Mouse (Mus musculus): ENCODE data around the gene Ubxn11. TPM values are rescaled to one million over a fixed set of nuclear protein-coding genes. Genes with fewer than 3 reads are reported as not detected.

The Ubxn11 gene
- polyA plus RNA-seq, 1 experiment from 2014 or later, result 2.1 TPM

- Histone ChIP-seq H3K27ac (replicated peaks) (peak overlapping the region; percentile 15; the same call in 1 of the 2 replicates), H3K4me2 (no peak overlapping the region), H3K36me3 (replicated peaks) (no peaks in the 10 kb centered on the region), H3K9ac (no peak overlapping the region), H3K9me3 (replicated peaks) (no peaks in the 10 kb centered on the region), H3K27me3 (no peaks in the 10 kb centered on the region), H3K4me1 (replicated peaks) (peaks cover 74% of the 10 kb centered on the region), H3K4me3 (replicated peaks) (no peak overlapping the region)
- 21% methylated on average over 3 of the region's 3 CpGs for WGBS (ENCODE audit: insufficient replicate concordance)
- no peak for ATAC-seq (ENCODE audit: insufficient read depth)
Observed at GRCm38 (mm10) chr4:134110653-134111052, 8.3 kb downstream of the Ubxn11 start.

GRCm38 (mm10) chr4:134112403-134112802 lies 10.0 kb downstream of the Ubxn11 start:
- Histone ChIP-seq H3K4me3 (replicated peaks) (no peak overlapping the region), H3K9ac (no peak overlapping the region), H3K4me1 (replicated peaks) (peaks cover 64% of the 10 kb centered on the region), H3K27ac (replicated peaks) (no peak overlapping the region), H3K9me3 (replicated peaks) (no peaks in the 10 kb centered on the region), H3K4me2 (no peak overlapping the region), H3K27me3 (no peaks in the 10 kb centered on the region), H3K36me3 (replicated peaks) (no peaks in the 10 kb centered on the region)
- 66% methylated on average over 6 of the region's 6 CpGs for WGBS (ENCODE audit: insufficient replicate concordance)
- ATAC-seq (ENCODE audit: insufficient read depth), result no peak

- Histone ChIP-seq H3K9me3 (replicated peaks) (no peaks in the 10 kb centered on the region), H3K4me1 (replicated peaks) (peaks cover 63% of the 10 kb centered on the region), H3K4me3 (replicated peaks) (no peak overlapping the region), H3K9ac (no peak overlapping the region), H3K27me3 (no peaks in the 10 kb centered on the region), H3K4me2 (no peak overlapping the region), H3K36me3 (replicated peaks) (no peaks in the 10 kb centered on the region), H3K27ac (replicated peaks) (no peak overlapping the region)
- ATAC-seq (ENCODE audit: insufficient read depth), result no peak
- 43% methylated on average over 10 of the region's 10 CpGs for WGBS (ENCODE audit: insufficient replicate concordance)
Observed at GRCm38 (mm10) chr4:134113356-134113994, 11.1 kb downstream of the Ubxn11 start.

- H3K4me1 ChIP-seq (replicated peaks), result peaks cover 66% of the 10 kb centered on the region
- 83% methylated on average over 4 of the region's 4 CpGs for WGBS (ENCODE audit: insufficient replicate concordance)
- no peak overlapping the region for H3K4me3 ChIP-seq (replicated peaks)
- no peaks in the 10 kb centered on the region for H3K27me3 ChIP-seq
- no peak for ATAC-seq (ENCODE audit: insufficient read depth)
- H3K9me3 ChIP-seq (replicated peaks), result no peaks in the 10 kb centered on the region
- H3K36me3 ChIP-seq (replicated peaks), result no peaks in the 10 kb centered on the region
- no peak overlapping the region for H3K4me2 ChIP-seq
- no peak overlapping the region for H3K9ac ChIP-seq
- no peak overlapping the region for H3K27ac ChIP-seq (replicated peaks)
Observed at GRCm38 (mm10) chr4:134114038-134114437, 11.7 kb downstream of the Ubxn11 start.

- ATAC-seq (ENCODE audit: insufficient read depth), result no peak
- H3K4me1 ChIP-seq (replicated peaks), result peaks cover 72% of the 10 kb centered on the region
- no peaks in the 10 kb centered on the region for H3K9me3 ChIP-seq (replicated peaks)
- no peaks in the 10 kb centered on the region for H3K36me3 ChIP-seq (replicated peaks)
- no peak overlapping the region for H3K9ac ChIP-seq
- H3K27ac ChIP-seq (replicated peaks), result no peak overlapping the region
- H3K27me3 ChIP-seq, result no peaks in the 10 kb centered on the region
- 67% methylated on average over 16 of the region's 16 CpGs for WGBS (ENCODE audit: insufficient replicate concordance)
- H3K4me3 ChIP-seq (replicated peaks), result no peak overlapping the region
- no peak overlapping the region for H3K4me2 ChIP-seq
Observed at GRCm38 (mm10) chr4:134115215-134116144, 13.1 kb downstream of the Ubxn11 start.

- no peaks in the 10 kb centered on the region for H3K36me3 ChIP-seq (replicated peaks)
- H3K4me2 ChIP-seq, result no peak overlapping the region
- peaks cover 62% of the 10 kb centered on the region for H3K4me1 ChIP-seq (replicated peaks)
- H3K4me3 ChIP-seq (replicated peaks), result no peak overlapping the region
- H3K9ac ChIP-seq, result no peak overlapping the region
- no peaks in the 10 kb centered on the region for H3K9me3 ChIP-seq (replicated peaks)
- H3K27ac ChIP-seq (replicated peaks), result peak overlapping the region; percentile 35
- WGBS (ENCODE audit: insufficient replicate concordance), result 33% methylated on average over 2 of the region's 2 CpGs
- H3K27me3 ChIP-seq, result no peaks in the 10 kb centered on the region
- no peak for ATAC-seq (ENCODE audit: insufficient read depth)
Observed at GRCm38 (mm10) chr4:134116501-134116900, 14.1 kb downstream of the Ubxn11 start.

GRCm38 (mm10) chr4:134117012-134117411 lies 14.6 kb downstream of the Ubxn11 start:
- Histone ChIP-seq H3K4me3 (replicated peaks) (no peak overlapping the region), H3K4me2 (no peak overlapping the region), H3K36me3 (replicated peaks) (no peaks in the 10 kb centered on the region), H3K27me3 (no peaks in the 10 kb centered on the region), H3K27ac (replicated peaks) (peak overlapping the region; percentile 35), H3K4me1 (replicated peaks) (peaks cover 56% of the 10 kb centered on the region), H3K9me3 (replicated peaks) (no peaks in the 10 kb centered on the region), H3K9ac (no peak overlapping the region)
- ATAC-seq (ENCODE audit: insufficient read depth), result 0 out of 2 replicates have a peak, but pooled peaks have one; percentile 14
- 9% methylated on average over 8 of the region's 8 CpGs for WGBS (ENCODE audit: insufficient replicate concordance)

GRCm38 (mm10) chr4:134118126-134118800 lies 15.9 kb downstream of the Ubxn11 start:
- 38% methylated on average over 14 of the region's 14 CpGs for WGBS (ENCODE audit: insufficient replicate concordance)
- H3K27ac ChIP-seq (replicated peaks), result peak overlapping the region; percentile 14; the same call in 1 of the 2 replicates

GRCm38 (mm10) chr4:134119042-134119441 lies 16.7 kb downstream of the Ubxn11 start:
- H3K4me1 ChIP-seq (replicated peaks), result peaks cover 43% of the 10 kb centered on the region
- no peaks in the 10 kb centered on the region for H3K27me3 ChIP-seq
- H3K4me2 ChIP-seq, result no peak overlapping the region
- H3K27ac ChIP-seq (replicated peaks), result no peak overlapping the region
- no peaks in the 10 kb centered on the region for H3K9me3 ChIP-seq (replicated peaks)
- 68% methylated on average over 5 of the region's 5 CpGs for WGBS (ENCODE audit: insufficient replicate concordance)
- no peak overlapping the region for H3K9ac ChIP-seq
- ATAC-seq (ENCODE audit: insufficient read depth), result no peak
- no peaks in the 10 kb centered on the region for H3K36me3 ChIP-seq (replicated peaks)
- no peak overlapping the region for H3K4me3 ChIP-seq (replicated peaks)

More at GRCm38 (mm10) chr4:134118126-134118800, 15.9 kb downstream of the Ubxn11 start:
- no peaks in the 10 kb centered on the region for H3K27me3 ChIP-seq
- H3K36me3 ChIP-seq (replicated peaks), result no peaks in the 10 kb centered on the region
- H3K9me3 ChIP-seq (replicated peaks), result no peaks in the 10 kb centered on the region
- no peak overlapping the region for H3K4me3 ChIP-seq (replicated peaks)
- H3K4me2 ChIP-seq, result no peak overlapping the region
- no peak overlapping the region for H3K9ac ChIP-seq
- no peak for ATAC-seq (ENCODE audit: insufficient read depth)
- H3K4me1 ChIP-seq (replicated peaks), result peaks cover 45% of the 10 kb centered on the region

GRCm38 (mm10) chr4:134119644-134120043 lies 17.3 kb downstream of the Ubxn11 start:
- WGBS (ENCODE audit: insufficient replicate concordance), result 38% methylated on average over 9 of the region's 9 CpGs
- Histone ChIP-seq H3K4me3 (replicated peaks) (no peak overlapping the region), H3K36me3 (replicated peaks) (no peaks in the 10 kb centered on the region), H3K27ac (replicated peaks) (peak overlapping the region; percentile 38; the same call in 1 of the 2 replicates), H3K27me3 (no peaks in the 10 kb centered on the region), H3K4me1 (replicated peaks) (peaks cover 47% of the 10 kb centered on the region), H3K4me2 (no peak overlapping the region), H3K9ac (no peak overlapping the region), H3K9me3 (replicated peaks) (no peaks in the 10 kb centered on the region)
- no peak for ATAC-seq (ENCODE audit: insufficient read depth)

Measured in liver, embryonic 15.5 days (tissue).